Mouse (Mus musculus) forebrain, embryonic 16.5 days (tissue): ENCODE measurements around the gene Zfp383. TPM values are rescaled to one million over a fixed set of nuclear protein-coding genes. Genes with fewer than 3 reads are reported as not detected.
"Not testable (repeated sequence)": the region's sequence is repeated elsewhere in the genome, so short reads cannot be mapped to it uniquely, and the experiment has no call there.

Experiments used
- ATAC-seq: fragments of 200-750 bp; cut with Nextera tagmentation; 2 replicates; pipeline ENCODE4 v1.8.0; 2017; ENCODE audit warnings: mild to moderate bottlenecking, moderate library complexity
- H3K27ac ChIP-seq: fragments of 300-500 bp; sonication (generic); 2 replicates; pipeline ENCODE4 v1.5.1; 2014; ENCODE audit warnings: low read length, control low read depth
- H3K27me3 ChIP-seq: fragments of 300-500 bp; sonication (generic); replicated peaks from 2 replicates; pipeline ENCODE4 v1.6.1; 2014; ENCODE audit warnings: low read length; ENCODE audit not compliant: control insufficient read depth, insufficient read depth
- H3K36me3 ChIP-seq: fragments of 300-500 bp; sonication (generic); 2 replicates; pipeline ENCODE4 v1.6.1; 2014; ENCODE audit not compliant: control insufficient read depth, insufficient read depth
- H3K4me1 ChIP-seq: fragments of 300-500 bp; sonication (generic); replicated peaks from 2 replicates; pipeline ENCODE4 v1.6.1; 2014; ENCODE audit warnings: low read length; ENCODE audit not compliant: control insufficient read depth, insufficient read depth
- H3K4me2 ChIP-seq: fragments of 300-500 bp; sonication (generic); 2 replicates; pipeline ENCODE4 v1.6.1; 2014; ENCODE audit warnings: mild to moderate bottlenecking, low read length, control low read depth
- H3K4me3 ChIP-seq: fragments of 300-500 bp; sonication (generic); replicated peaks from 2 replicates; pipeline ENCODE4 v1.5.1; 2014; ENCODE audit warnings: mild to moderate bottlenecking, low read length, control low read depth
- H3K9ac ChIP-seq: fragments of 300-500 bp; sonication (generic); replicated peaks from 2 replicates; pipeline ENCODE4 v1.6.1; 2014; ENCODE audit warnings: low read depth, low read length, control low read depth
- H3K9me3 ChIP-seq: fragments of 300-500 bp; sonication (generic); 2 replicates; pipeline ENCODE4 v1.6.1; 2016; ENCODE audit warnings: low read length; ENCODE audit not compliant: control insufficient read depth
- WGBS: fragments of 180-500 bp; shearing (Covaris S2); extraction: QIAGEN DNeasy Blood & Tissue Kit; methylation state at CpG from one replicate; pipeline ENCODE4 v1.1.7; 2014; 5-methylcytosine and 5-hydroxymethylcytosine counted together
- microRNA-seq: library from miRNA; unstranded; fragments of <30 nt; microRNA quantifications from one replicate; pipeline ENCODE4, GENCODE M21; 2017
- polyA plus RNA-seq: library from polyadenylated mRNA; unstranded; fragments of >200 nt; fragmentation: Nextera tagmentation; extraction: Ambion mirVana; gene quantifications from 2 replicates; pipeline ENCODE4 v1.2.1, GENCODE M21; 2015

The Zfp383 gene
- polyA plus RNA-seq, 1 experiment from 2014 or later = 7.8 TPM

GRCm38 (mm10) chr7:29954731-29955130, 46.7 kb downstream of the Zfp383 start:
- H3K9me3 ChIP-seq = no peaks in the 10 kb centered on the region
- H3K4me1 ChIP-seq = peaks cover 7% of the 10 kb centered on the region; the same call in 1 of the 2 replicates
- H3K27ac ChIP-seq = no peak overlapping the region
- no peaks in the 10 kb centered on the region for H3K36me3 ChIP-seq
- H3K27me3 ChIP-seq = no peaks in the 10 kb centered on the region
- no peak overlapping the region for H3K9ac ChIP-seq
- no peak overlapping the region for H3K4me3 ChIP-seq
- H3K4me2 ChIP-seq = no peak overlapping the region; the same call in 1 of the 2 replicates
- ATAC-seq = no peak
- WGBS = 17% methylated on average over 4 of the region's 4 CpGs

GRCm38 (mm10) chr7:29956257-29956656, 48.2 kb downstream of the Zfp383 start:
- no peak overlapping the region for H3K9ac ChIP-seq
- no peak overlapping the region for H3K27ac ChIP-seq
- H3K4me1 ChIP-seq = peaks cover 7% of the 10 kb centered on the region; the same call in 1 of the 2 replicates
- no peak overlapping the region for H3K4me3 ChIP-seq
- no peaks in the 10 kb centered on the region for H3K9me3 ChIP-seq
- no peaks in the 10 kb centered on the region for H3K36me3 ChIP-seq
- 66% methylated on average over 9 of the region's 10 CpGs for WGBS
- no peaks in the 10 kb centered on the region for H3K27me3 ChIP-seq
- H3K4me2 ChIP-seq = no peak overlapping the region
- no peak for ATAC-seq

- WGBS = 86% methylated on average over 11 of the region's 11 CpGs
- Histone ChIP-seq H3K27me3 (no peaks in the 10 kb centered on the region), H3K9me3 (no peaks in the 10 kb centered on the region), H3K4me2 (no peak overlapping the region), H3K27ac (no peak overlapping the region), H3K9ac (no peak overlapping the region), H3K36me3 (no peaks in the 10 kb centered on the region), H3K4me1 (peaks cover 5% of the 10 kb centered on the region; the same call in 1 of the 2 replicates), H3K4me3 (no peak overlapping the region)
- no peak for ATAC-seq
Measured at GRCm38 (mm10) chr7:29958125-29958724, 50.2 kb downstream of the Zfp383 start.

GRCm38 (mm10) chr7:29959004-29959403, 51.0 kb downstream of the Zfp383 start:
- no peak overlapping the region for H3K4me3 ChIP-seq
- 59% methylated on average over 3 of the region's 3 CpGs for WGBS
- no peaks in the 10 kb centered on the region for H3K27me3 ChIP-seq
- H3K4me1 ChIP-seq = peaks cover 5% of the 10 kb centered on the region; the same call in 1 of the 2 replicates
- H3K9me3 ChIP-seq = no peaks in the 10 kb centered on the region
- no peak overlapping the region for H3K4me2 ChIP-seq
- no peak overlapping the region for H3K27ac ChIP-seq
- no peak overlapping the region for H3K9ac ChIP-seq
- H3K36me3 ChIP-seq = no peaks in the 10 kb centered on the region
- no peak for ATAC-seq

- 57% methylated on average over 33 of the region's 39 CpGs for WGBS
- not testable (repeated sequence) for H3K4me2 ChIP-seq, H3K36me3 ChIP-seq, ATAC-seq, H3K9ac ChIP-seq, H3K27ac ChIP-seq, H3K4me3 ChIP-seq, H3K4me1 ChIP-seq, H3K27me3 ChIP-seq, H3K9me3 ChIP-seq
Measured at GRCm38 (mm10) chr7:29965115-29965810, 57.2 kb downstream of the Zfp383 start.

Small RNAs within 50 kb of the gene (microRNA-seq; reads per million reads assigned to microRNA genes)
- gene Mir7668 = not detected

Other genes starting within 250 kb of the Zfp383 start
- gene Catsperg2, start 181.2 kb upstream of the Zfp383 start, polyA plus RNA-seq = 0.34 and 0.35 TPM in 2 replicates
- 22.6 and 24.6 TPM in 2 replicates for gene Zfp84, start 139.7 kb upstream of the Zfp383 start, polyA plus RNA-seq
- gene Zfp30, start 124.2 kb upstream of the Zfp383 start, polyA plus RNA-seq = 17.0 and 17.9 TPM in 2 replicates
- 33.8 and 37.1 TPM in 2 replicates for gene Zfp790, start 92.1 kb upstream of the Zfp383 start, polyA plus RNA-seq
- 15.7 and 18.2 TPM in 2 replicates for gene Zfp940, start 54.6 kb upstream of the Zfp383 start, polyA plus RNA-seq
- gene Zfp420, start 48.2 kb upstream of the Zfp383 start, polyA plus RNA-seq = 23.4 and 23.7 TPM in 2 replicates
- gene Zfp27, start 1.7 kb upstream of the Zfp383 start, polyA plus RNA-seq = 18.0 and 20.5 TPM in 2 replicates
- 22.3 and 24.3 TPM in 2 replicates for gene Zfp74, start 45.9 kb downstream of the Zfp383 start, polyA plus RNA-seq
- gene Zfp568, start 75.7 kb downstream of the Zfp383 start, polyA plus RNA-seq = 3.0 and 4.2 TPM in 2 replicates
- 14.2 and 14.7 TPM in 2 replicates for gene Zfp14, start 143.2 kb downstream of the Zfp383 start, polyA plus RNA-seq
- gene Zfp82, start 164.7 kb downstream of the Zfp383 start, polyA plus RNA-seq = 16.4 and 17.5 TPM in 2 replicates
- gene Gm26920, start 182.2 kb downstream of the Zfp383 start, polyA plus RNA-seq = 2.5 and 3.3 TPM in 2 replicates
- 20.6 and 22.1 TPM in 2 replicates for gene Zfp566, start 182.3 kb downstream of the Zfp383 start, polyA plus RNA-seq
- 112 and 137 TPM in 2 replicates for gene Zfp260, start 186.6 kb downstream of the Zfp383 start, polyA plus RNA-seq
- gene Zfp382, start 213.7 kb downstream of the Zfp383 start, polyA plus RNA-seq = 30.6 and 32.5 TPM in 2 replicates